Mouse (Mus musculus): ENCODE results near the gene Kcnip2.

Kcnip2 gene

GRCm38 (mm10) chr19:45781676-45782075 lies 34.2 kb downstream of the Kcnip2 start:
- no peak for DNase-seq (ENCODE audit: low read depth, low spot score)

GRCm38 (mm10) chr19:45780350-45780915 lies 35.4 kb downstream of the Kcnip2 start:
- DNase-seq (ENCODE audit: low read depth, low spot score) = no peak

- DNase-seq (ENCODE audit: low read depth, low spot score) = no peak
Observed at GRCm38 (mm10) chr19:45775486-45775885, 40.4 kb downstream of the Kcnip2 start.

GRCm38 (mm10) chr19:45771501-45771900 lies 44.4 kb downstream of the Kcnip2 start:
- no peak for DNase-seq (ENCODE audit: low read depth, low spot score)

- no peak for DNase-seq (ENCODE audit: low read depth, low spot score)
Observed at GRCm38 (mm10) chr19:45760810-45761209, 55.1 kb downstream of the Kcnip2 start.

- no peak for DNase-seq (ENCODE audit: low read depth, low spot score)
Observed at GRCm38 (mm10) chr19:45758671-45759070, 57.2 kb downstream of the Kcnip2 start.

- DNase-seq (ENCODE audit: low read depth, low spot score) = no peak
Observed at GRCm38 (mm10) chr19:45753551-45753950, 62.3 kb downstream of the Kcnip2 start.

GRCm38 (mm10) chr19:45751881-45752280 lies 64.0 kb downstream of the Kcnip2 start:
- DNase-seq (ENCODE audit: low read depth, low spot score) = no peak

- DNase-seq (ENCODE audit: low read depth, low spot score) = peak; percentile 75
Observed at GRCm38 (mm10) chr19:45749243-45750043, 66.4 kb downstream of the Kcnip2 start, which contains the start of gene Npm3. Gene Npm3, minus strand, starts transcription at chr19:45749591.

- no peak for DNase-seq (ENCODE audit: low read depth, low spot score)
Observed at GRCm38 (mm10) chr19:45748691-45749242, 67.1 kb downstream of the Kcnip2 start.

- DNase-seq (ENCODE audit: low read depth, low spot score) = no peak
Observed at GRCm38 (mm10) chr19:45748206-45748605, 67.7 kb downstream of the Kcnip2 start.

GRCm38 (mm10) chr19:45747028-45747867 lies 68.6 kb downstream of the Kcnip2 start:
- peak; percentile 71 for DNase-seq (ENCODE audit: low read depth, low spot score)

GRCm38 (mm10) chr19:45746153-45747020 lies 69.5 kb downstream of the Kcnip2 start:
- peak; percentile 71 for DNase-seq (ENCODE audit: low read depth, low spot score)

GRCm38 (mm10) chr19:45745344-45746152 lies 70.3 kb downstream of the Kcnip2 start:
- no peak for DNase-seq (ENCODE audit: low read depth, low spot score)

GRCm38 (mm10) chr19:45743619-45744018 lies 72.2 kb downstream of the Kcnip2 start:
- DNase-seq (ENCODE audit: low read depth, low spot score) = no peak

GRCm38 (mm10) chr19:45742984-45743575 lies 72.8 kb downstream of the Kcnip2 start:
- DNase-seq (ENCODE audit: low read depth, low spot score) = no peak

GRCm38 (mm10) chr19:45742218-45742983 lies 73.5 kb downstream of the Kcnip2 start, which contains the start of gene Fgf8:
Gene Fgf8, minus strand, starts transcription at chr19:45742915.
- DNase-seq (ENCODE audit: low read depth, low spot score) = no peak
